Mouse (Mus musculus) lung, adult 18-20 months (tissue): Measurements from ENCODE around the gene Notch4.

Experiments used
- DNase-seq, 2 experiments: peaks; one replicate each; pipeline ENCODE4 v3.0.0; 2022; ENCODE audit warnings: mixed read lengths in 2 of 2

The Notch4 gene

GRCm38 (mm10) chr17:34627943-34628643, 64.0 kb downstream of the Notch4 start, which contains the start of gene Ppt2:
Gene Ppt2 (minus strand): TSS chr17:34628510.
- peak in 1 of 2 experiments; percentile 60 for DNase-seq

DNA sequence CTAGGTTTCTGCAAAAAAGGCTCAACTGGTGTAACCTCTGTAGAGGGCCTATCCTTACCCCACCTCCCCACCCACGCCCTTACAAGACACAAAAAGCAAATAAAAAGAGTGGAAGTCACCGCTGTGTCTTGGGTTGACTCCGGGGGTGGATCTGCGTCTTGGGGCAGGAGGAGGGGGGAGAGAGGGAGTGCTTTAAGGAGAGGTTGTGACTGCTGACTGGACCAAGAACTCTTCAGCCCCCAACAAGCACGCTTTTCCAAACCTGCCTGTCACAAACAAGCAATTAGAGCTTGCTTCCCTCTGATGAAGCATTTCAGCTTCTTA, 64.5 kb downstream of the Notch4 start:
- DNase-seq, result no peak

DNA sequence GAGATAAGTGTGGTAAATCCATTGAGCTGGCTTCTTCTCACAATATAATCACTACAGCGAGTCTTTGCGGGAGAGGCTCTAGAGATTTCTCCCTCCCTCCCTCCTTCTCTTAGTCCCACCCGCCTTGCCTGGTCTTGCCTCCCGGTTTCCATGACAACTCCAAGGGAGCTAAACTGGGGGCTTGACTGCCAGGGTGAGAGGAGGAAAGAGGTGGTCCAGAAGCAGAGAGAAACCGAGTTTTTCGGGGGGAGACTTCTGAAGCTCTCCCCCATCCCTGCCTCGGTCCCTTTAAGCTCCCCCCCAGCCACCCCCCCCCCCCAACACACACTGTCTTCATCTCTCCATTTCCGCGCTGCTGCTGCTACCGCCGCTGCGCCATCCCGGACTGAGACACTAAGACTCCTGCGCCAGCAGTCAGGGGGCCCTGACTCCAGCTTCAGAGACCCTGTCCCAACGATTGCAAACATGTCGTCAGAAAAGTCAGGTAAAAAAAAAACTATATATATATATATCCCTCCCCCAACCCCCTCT, 65.2 kb downstream of the Notch4 start, which contains the start of gene Prrt1:
Prrt1 (plus strand) TSS at position 313 of the 531 bp plus-strand sequence.
- DNase-seq, result no peak

DNA sequence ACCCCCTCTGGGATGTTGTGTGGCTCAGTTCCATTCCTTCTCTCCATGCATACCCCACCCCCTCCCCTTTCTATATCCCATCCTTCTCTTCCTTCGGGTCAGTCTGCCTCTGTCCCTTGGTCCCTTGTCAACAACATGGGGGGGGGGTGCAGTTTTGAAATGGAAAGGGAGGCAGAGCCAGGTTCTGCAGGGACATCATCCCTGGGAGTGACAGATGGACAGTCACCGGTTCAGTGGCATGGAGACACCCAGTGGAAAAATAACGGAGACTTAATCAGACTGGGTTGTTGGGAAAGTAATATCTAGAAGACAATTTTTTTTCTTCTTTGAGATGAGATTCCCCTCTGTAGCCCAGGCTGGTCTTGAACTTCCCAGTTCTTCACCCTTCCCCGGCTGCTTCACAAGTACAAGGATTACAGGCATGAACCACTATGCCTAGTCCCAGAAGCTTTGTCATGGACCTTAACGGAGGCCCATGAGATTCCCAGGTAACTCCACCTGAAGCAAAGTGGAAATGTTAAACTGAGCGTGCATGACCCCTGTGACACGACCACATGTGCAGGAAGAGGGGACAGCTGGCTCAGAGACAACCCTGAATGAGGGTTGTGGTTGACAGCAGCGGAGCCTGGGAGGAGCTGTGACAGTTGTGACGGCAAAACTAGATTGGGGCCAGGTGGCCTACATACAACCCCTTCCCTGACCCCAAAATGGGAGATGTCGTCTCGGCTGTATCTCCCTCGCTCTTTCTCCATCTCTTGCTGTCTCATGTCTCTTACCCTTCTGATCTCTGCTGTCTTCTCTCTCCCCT, 65.9 kb downstream of the Notch4 start:
- no peak for DNase-seq

- DNase-seq, result no peak
Measured at GRCm38 (mm10) chr17:34630761-34631301, 66.8 kb downstream of the Notch4 start.

DNA sequence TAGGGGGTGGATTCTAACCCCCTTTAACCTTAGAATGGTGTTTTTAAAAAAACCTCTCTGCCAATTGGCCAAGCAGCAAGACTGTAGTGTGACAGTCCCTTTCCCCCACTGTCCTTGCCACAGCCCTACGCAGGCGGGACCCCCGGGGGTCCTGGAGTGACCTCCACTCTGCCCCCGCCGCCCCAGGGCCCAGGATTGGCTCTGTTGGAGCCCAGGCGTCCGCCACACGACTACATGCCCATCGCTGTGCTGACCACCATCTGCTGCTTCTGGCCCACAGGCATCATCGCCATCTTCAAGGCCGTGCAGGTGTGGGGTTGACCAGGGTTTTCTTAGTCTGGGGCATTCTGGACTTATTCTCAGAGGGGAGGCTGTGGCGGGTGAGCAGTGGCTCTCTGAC, 67.6 kb downstream of the Notch4 start:
- DNase-seq, result no peak

DNA sequence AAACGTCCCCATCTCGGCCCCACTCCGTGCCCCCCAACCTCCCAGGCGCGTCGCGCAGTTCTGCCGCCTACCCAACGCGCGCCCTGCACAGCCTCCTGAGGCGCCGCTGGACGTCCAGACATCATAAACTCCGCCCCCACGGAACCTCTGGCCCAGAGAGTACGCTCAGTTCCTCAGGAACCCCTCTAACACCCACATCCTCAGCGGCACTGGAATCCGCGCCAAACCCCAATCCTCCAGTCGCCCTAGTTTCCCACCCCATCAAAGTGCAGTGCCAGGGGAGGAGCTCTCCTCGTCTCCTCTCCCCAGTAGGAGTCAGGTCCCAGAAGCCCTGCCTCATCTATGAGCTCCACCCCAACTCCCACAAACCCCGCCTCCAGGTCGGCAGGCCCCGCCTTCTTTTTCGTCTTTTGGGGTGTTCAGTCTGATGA, 68.2 kb downstream of the Notch4 start:
- peak; percentile 91 for DNase-seq

GRCm38 (mm10) chr17:34635671-34636070, 71.6 kb downstream of the Notch4 start:
- no peak for DNase-seq

GRCm38 (mm10) chr17:34637459-34637858, 73.4 kb downstream of the Notch4 start:
- no peak for DNase-seq
